Mouse (Mus musculus) right cerebral cortex, postnatal 4 days (tissue): Measurements from ENCODE around the gene Cyp4f14.
"Not testable (repeated sequence)": the region's sequence is repeated elsewhere in the genome, so short reads cannot be mapped to it uniquely, and the experiment has no call there.

Experiments
- DNase-seq: peaks from one replicate; pipeline ENCODE4 v3.0.0-alpha.2; 2022

Cyp4f14 gene

GRCm38 (mm10) chr17:32891239-32892180, 25.6 kb downstream of the Cyp4f14 start, which contains the start of gene Zfp870:
TSS of gene Zfp870 (minus strand) at chr17:32891642.
- peak; percentile 76 for DNase-seq

GRCm38 (mm10) chr17:32890852-32891238, 26.3 kb downstream of the Cyp4f14 start:
- DNase-seq: no peak

DNA sequence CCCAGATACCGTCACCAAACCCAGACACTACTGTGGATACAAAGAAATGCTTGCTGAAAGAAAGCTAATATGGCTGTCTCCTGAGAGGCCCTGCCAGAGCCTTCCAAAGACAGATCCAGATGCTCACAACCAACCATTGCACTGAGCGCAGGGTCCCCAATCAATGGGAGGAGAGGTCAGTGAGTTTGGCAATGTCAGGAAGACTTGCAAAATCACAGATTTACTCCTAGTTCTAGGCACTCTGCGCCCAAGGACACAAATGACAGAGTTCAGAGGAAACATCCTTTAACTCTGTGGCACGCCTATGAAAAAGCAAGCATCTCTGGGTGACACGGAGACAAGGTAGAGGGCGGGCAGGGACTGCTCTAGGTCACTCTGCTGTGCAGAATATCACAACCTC, 27.5 kb downstream of the Cyp4f14 start:
- DNase-seq: no peak

GRCm38 (mm10) chr17:32880320-32881218, 36.6 kb downstream of the Cyp4f14 start:
- DNase-seq: no peak

DNA sequence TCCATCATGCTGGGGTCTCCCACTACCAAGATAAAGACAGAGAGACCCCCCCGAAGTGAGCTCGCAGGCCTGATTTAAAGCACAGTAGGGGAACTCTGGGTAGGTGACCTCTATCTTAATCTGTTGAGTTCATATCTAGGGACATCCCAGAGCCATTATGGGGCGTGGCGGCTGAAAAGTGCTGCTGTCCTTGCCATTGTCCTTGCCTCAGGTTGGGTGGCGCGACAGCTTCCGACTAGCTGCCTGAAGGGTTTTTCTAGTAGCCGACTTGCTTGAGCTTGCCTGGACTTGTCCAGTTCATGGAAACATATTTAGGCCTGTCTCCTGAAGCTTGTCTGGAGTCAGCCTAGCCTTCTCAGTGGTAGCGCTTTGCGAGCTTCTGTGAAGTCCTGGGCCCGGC, 38.4 kb downstream of the Cyp4f14 start:
- no peak for DNase-seq

- no peak for DNase-seq
Measured at GRCm38 (mm10) chr17:32877471-32878171, 39.5 kb downstream of the Cyp4f14 start.

DNA sequence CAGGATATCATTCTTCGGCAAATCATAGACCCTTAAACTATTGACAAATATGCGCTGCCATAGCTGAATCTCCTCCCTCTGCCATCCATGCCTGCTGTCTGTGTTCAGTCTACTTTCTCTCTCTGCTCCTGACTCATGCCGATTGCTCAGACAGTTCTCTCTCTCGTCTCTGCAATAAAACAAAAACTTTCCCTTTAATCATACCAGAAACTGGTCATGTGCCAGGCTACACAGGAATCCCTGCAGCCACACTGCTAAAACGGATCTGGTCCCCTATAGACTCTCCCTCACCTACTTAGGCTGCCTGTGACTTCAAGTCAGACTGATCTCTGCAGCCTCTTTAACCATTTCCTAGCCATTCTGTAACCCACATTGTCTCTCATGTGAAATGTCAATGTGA, 44.4 kb downstream of the Cyp4f14 start:
- DNase-seq: no peak

DNA sequence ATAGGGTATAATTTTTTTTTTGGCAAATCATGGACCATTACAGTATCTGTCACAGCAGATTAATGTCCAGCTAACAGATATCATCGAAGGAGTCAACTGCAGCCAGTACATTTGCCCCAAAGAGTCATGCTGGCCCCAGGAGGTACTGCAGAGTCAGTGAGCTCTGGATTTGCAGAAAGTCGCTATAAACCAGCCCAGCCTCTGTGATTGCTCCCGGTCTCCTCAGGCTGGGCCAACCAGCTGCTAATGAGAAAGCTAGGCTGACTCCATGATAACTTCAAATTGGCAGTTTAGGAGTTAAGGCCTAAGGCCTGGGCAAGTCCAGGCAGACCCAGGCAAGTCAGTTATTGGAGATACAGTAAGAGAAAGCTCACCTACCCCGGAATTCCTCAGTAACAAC, 45.1 kb downstream of the Cyp4f14 start:
- no peak for DNase-seq

DNA sequence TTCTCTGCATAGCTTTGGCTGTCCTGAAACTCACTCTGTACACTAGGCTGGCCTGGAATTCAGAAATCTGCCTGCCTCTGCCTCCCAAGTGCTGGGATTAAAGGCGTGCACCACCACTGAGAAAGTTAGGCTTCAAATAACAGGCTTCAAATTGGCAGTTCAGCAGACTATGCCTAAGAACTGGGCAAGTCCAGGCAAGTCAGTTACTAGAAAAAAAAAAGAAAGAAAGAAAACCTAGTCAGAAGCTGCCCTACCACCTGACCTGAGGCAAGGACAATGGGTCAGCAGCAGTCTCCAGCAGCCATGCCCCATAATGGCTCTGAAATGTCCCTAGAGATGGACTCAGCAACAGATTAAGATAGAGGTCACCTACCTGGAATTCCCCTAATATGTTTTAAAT, 45.7 kb downstream of the Cyp4f14 start:
- DNase-seq: no peak

GRCm38 (mm10) chr17:32867266-32867665, 49.9 kb downstream of the Cyp4f14 start:
- not testable (repeated sequence) for DNase-seq

- not testable (repeated sequence) for DNase-seq
Measured at GRCm38 (mm10) chr17:32856713-32857112, 60.4 kb downstream of the Cyp4f14 start.
